Mouse (Mus musculus) A20 (cell line): ENCODE measurements at regions not wholly inside any gene's neighbourhood (a gene's known extent, or its start where the extent isn't known, plus 50 kb on each side); places are given as distances from the start of the nearest gene placed in this dataset.

ENCODE experiments used
- DNase-seq: peaks from one replicate; pipeline ENCODE4 v3.0.0-alpha.2; 2011; ENCODE audit warnings: low read depth, low spot score

DNA sequence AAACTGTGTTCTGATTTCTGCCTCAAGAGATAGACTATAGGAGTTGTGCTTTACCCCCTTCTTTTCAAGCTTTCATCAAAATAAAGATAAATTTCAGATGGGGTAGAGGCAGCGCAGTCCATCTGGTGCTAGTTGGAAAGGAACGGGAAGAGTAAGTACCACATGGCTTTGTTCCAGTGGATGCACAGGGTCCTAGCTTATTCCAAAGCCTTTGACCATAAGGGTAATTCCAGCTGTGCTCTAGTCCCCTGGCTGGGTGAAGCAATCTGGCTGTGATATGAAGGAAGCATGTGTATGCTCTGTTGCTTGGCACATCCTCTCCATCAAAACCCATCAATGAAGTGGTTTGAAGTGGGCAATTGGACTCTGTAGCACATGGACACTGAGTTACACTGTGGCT lies 155.6 kb downstream of the 1190002N15Rik start:
- no peak for DNase-seq

DNA sequence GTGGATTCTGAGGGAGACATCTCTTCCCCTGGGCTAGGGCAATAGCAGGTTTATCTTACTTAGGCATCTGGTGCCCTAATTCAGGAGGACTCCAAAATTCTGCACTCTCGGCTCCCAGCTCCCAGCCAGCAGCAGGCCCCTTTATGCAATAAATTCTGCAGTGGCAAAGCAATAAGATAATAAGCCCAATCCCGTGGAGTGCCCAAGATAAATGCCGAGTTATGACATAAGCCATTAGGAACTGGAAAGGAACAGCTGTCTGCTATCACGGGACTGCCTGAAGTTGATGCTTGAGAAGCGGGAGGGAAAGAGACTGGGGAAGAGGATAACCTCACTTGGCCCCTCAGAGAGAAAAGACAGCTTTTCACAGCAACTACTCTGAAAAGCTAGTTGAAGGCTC lies 159.0 kb downstream of the 1190002N15Rik start:
- DNase-seq = no peak

DNA sequence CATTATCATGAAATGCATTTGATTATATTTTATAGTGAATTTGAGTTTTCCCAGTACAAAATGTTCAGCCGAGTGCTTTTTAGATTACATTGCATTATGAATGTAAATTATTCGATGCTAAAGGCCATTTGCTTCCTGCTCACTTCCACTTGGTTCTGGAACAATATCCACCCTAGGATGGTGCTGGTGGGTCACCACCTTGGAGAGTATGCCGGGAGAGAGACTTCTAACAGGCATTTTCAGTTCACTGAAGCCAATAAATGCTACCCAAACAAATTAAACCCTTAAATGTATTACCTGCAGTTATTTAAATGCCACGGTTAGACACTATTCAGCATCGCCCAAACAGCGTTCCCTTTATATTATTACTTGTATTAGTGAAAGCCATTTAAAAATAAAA lies 159.6 kb downstream of the 1190002N15Rik start:
- DNase-seq = no peak

GRCm38 (mm10) chr9:94377346-94378039 lies 160.4 kb downstream of the 1190002N15Rik start:
- no peak for DNase-seq

GRCm38 (mm10) chr9:94370976-94371375 lies 166.9 kb downstream of the 1190002N15Rik start:
- DNase-seq = no peak

GRCm38 (mm10) chr9:94368231-94368936 lies 169.5 kb downstream of the 1190002N15Rik start:
- no peak for DNase-seq

- no peak for DNase-seq
Measured at GRCm38 (mm10) chr9:94361877-94362697, 175.8 kb downstream of the 1190002N15Rik start.

GRCm38 (mm10) chr9:94361011-94361410 lies 176.9 kb downstream of the 1190002N15Rik start:
- no peak for DNase-seq

DNA sequence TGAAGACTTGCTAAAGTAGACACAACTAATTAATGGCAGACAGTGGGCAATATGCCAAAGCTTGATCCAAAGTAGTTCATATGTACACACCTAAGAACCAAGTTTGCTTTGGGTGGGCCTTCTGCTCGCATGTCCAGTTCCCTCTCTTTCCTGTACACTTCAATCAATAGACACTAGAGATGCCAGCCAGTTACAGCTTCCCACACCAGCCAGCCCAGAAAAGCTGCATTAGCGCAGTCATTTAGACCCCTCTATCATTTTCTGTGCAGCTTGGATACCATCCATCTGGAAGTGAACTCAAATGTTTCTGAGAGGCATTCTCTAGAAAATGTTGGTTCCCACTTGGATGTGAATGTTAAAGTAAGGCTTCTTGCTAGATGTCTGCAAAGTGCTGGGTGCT lies 179.7 kb downstream of the 1190002N15Rik start:
- no peak for DNase-seq

GRCm38 (mm10) chr9:94342011-94342410 lies 195.9 kb downstream of the 1190002N15Rik start:
- no peak for DNase-seq

DNA sequence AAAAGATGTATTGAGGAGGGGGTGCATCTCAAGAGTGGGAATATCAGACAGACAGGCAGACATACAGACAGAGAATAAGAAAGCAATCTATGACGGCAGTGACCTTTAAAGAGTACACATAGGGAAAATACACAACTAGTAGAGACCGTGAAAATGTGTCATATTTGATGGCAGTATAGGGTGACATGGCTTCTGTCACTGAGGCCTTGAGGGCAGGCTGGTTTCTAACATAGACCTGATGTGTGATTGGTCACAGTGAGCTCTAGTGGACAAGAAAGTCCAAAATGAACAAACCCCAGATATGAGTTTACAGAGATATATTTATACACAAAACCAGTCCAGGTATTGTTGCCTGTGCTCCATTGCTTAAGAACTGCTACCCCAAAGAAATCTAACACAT lies 196.3 kb downstream of the 1190002N15Rik start:
- DNase-seq = no peak

- DNase-seq = no peak
Measured at GRCm38 (mm10) chr9:94333450-94333849, 204.4 kb downstream of the 1190002N15Rik start.

- no peak for DNase-seq
Measured at GRCm38 (mm10) chr9:94323011-94323410, 214.9 kb downstream of the 1190002N15Rik start.

- no peak for DNase-seq
Measured at GRCm38 (mm10) chr9:94302575-94302974, 235.3 kb downstream of the 1190002N15Rik start.

- no peak for DNase-seq
Measured at GRCm38 (mm10) chr9:94301896-94302295, 236.0 kb downstream of the 1190002N15Rik start.

GRCm38 (mm10) chr9:94295431-94295830 lies 242.4 kb downstream of the 1190002N15Rik start:
- no peak for DNase-seq

GRCm38 (mm10) chr9:94292147-94292546 lies 245.7 kb downstream of the 1190002N15Rik start:
- no peak for DNase-seq

GRCm38 (mm10) chr9:94289546-94289945 lies 248.3 kb downstream of the 1190002N15Rik start:
- DNase-seq = no peak

GRCm38 (mm10) chr9:94287559-94287958 lies 250.3 kb downstream of the 1190002N15Rik start:
- no peak for DNase-seq

GRCm38 (mm10) chr9:94278657-94279585 lies 259.0 kb downstream of the 1190002N15Rik start:
- DNase-seq = no peak

- DNase-seq = no peak
Measured at GRCm38 (mm10) chr9:94277096-94277495, 260.8 kb downstream of the 1190002N15Rik start.
